Comparison of ENCODE assay signal across 30 mouse cellular contexts in the genomic region with DNA sequence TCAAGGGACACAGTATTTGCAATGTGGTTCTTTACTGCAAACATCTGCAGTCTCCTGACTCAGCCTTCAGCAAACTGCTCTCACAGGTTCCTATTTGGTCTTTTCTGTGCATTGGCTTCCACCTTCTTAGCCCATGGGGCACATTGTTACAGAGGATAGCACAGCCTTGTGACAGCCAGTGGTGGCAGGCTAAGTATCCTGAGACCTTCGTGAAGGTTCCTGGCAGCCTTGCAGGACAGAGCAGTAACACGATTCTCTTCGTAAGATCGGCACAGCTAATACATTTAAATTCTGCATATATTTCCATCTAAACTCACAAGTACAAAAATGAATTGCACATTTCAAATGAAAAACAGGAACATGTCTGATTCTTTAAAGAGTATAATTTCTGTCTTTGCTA.
"Had no signal": no experiment of that assay in that cellular context is flagged by ENCODE, and none has a peak within 500 bp of the region (broad histone marks: within the 10 kb centered on the region; RNA-seq: fewer than 3 reads in every experiment).

No protein-coding gene starts in this region.

- ATAC-seq: liver, embryonic 12.5 days; liver, postnatal 0 days; lung, postnatal 0 days; midbrain, embryonic 13.5 days; midbrain, embryonic 15.5 days; midbrain, embryonic 16.5 days had no signal

- DNase-seq: left cerebral cortex, postnatal 4 days; liver; liver, embryonic 13.5 days; liver, postnatal 0 days; lung, adult 18-20 months; lung, adult 2 months; lung, embryonic 14.5 days; lung, postnatal 10 days; lung, postnatal 14 days; lung, postnatal 36 days; lung, postnatal 4 days; midbrain, embryonic 14.5 days had no signal

- H3K27ac ChIP-seq: limb, embryonic 10.5 days; limb, embryonic 12.5 days; limb, embryonic 13.5 days; limb, embryonic 15.5 days; liver, embryonic 12.5 days; liver, embryonic 13.5 days; liver, embryonic 14.5 days; liver, embryonic 15.5 days; lung, embryonic 15.5 days; macrophage; midbrain, embryonic 10.5 days; midbrain, embryonic 12.5 days; midbrain, embryonic 13.5 days; midbrain, embryonic 15.5 days; neural tube, embryonic 12.5 days had no signal

- H3K4me3 ChIP-seq: limb, embryonic 10.5 days; limb, embryonic 12.5 days; limb, embryonic 13.5 days; limb, embryonic 15.5 days; liver, embryonic 12.5 days; liver, embryonic 13.5 days; liver, embryonic 15.5 days; lung, embryonic 15.5 days; megakaryocyte, embryonic 14.5 days; midbrain, embryonic 10.5 days; midbrain, embryonic 12.5 days; midbrain, embryonic 13.5 days; midbrain, embryonic 15.5 days; myocyte; neural tube, embryonic 12.5 days had no signal
